ENCODE assay signal across 8 mouse cellular contexts in the genomic region with DNA sequence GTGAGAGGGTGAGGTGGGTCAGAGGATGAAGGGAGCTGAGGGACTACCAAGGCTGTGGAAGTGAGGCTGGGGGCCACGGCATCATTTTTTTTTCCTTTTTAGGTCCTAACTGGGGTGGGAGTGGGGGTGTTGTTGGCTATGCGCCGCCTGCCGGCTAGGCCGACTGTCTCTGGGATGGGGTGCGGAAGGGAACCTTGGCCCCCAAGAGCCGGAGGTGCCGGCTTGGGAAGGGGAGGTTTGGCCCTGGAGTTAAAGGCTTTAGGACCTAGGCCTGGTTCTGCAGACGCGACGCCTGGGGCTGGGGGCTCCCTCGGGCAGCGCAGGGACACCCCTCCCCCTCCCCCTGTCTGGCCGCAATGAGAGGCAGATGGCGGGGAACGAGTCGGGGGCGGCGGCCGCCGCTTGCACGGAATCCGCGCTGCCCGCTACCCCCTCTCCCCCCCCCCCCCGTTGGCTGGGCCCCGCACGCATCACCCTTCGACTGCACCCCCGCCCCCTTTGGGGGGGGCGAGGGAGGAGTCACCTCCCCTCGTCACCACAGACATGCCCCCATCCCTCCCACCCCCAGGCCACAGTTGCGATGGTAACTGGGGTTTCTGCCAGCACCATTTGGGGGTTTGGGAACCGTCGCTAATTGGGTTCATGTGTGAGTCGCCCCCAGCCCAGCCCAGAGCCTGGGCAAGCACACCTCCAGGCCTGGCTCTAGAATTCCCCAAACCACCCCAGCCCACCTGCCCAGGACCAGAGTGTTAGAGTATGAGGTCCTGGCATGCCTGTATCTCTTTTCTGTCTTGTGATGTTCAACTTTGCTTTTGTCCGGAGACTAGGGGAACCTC. TPM values are rescaled to one million over a fixed set of nuclear protein-coding genes. Genes with fewer than 3 reads are reported as not detected.
DNase-seq lines count a peak whose midpoint lies in the region; ATAC-seq and TF ChIP-seq lines count a peak whose summit lies in the region.

No protein-coding gene starts in this region.

- WGBS in forebrain, embryonic 12.5 days, result under 1% methylated on average over 17 of the region's 37 CpGs
- 0% methylated on average over 19 of the region's 37 CpGs for WGBS in hindbrain, embryonic 11.5 days
- WGBS in liver, embryonic 15.5 days (ENCODE audit: insufficient replicate concordance), result under 1% methylated on average over 28 of the region's 37 CpGs

- peaks cover 5 to 17% of the 10 kb centered on the region in 2 experiments; a peak in 2 of 4 replicates for H3K4me1 ChIP-seq in ES-E14 (ENCODE audit: control insufficient read depth in 2 of 2, insufficient read depth in 2 of 2, low read length in 2 of 2, poor library complexity in 1 of 2)
- H3K4me1 ChIP-seq in forebrain, embryonic 12.5 days, result peaks cover 43% of the 10 kb centered on the region
- H3K4me1 ChIP-seq in hindbrain, embryonic 11.5 days (replicated peaks; ENCODE audit: control insufficient read depth, insufficient read depth, low read length), result peaks cover 8% of the 10 kb centered on the region; the same call in 1 of the 2 replicates
- peaks cover 23% of the 10 kb centered on the region for H3K4me1 ChIP-seq in liver, embryonic 15.5 days (replicated peaks)

- H3K9me3 ChIP-seq in ES-E14 (ENCODE audit: control insufficient read depth, insufficient read depth, low read depth, low read length), result no peaks in the 10 kb centered on the region
- H3K9me3 ChIP-seq in forebrain, embryonic 12.5 days, result no peaks in the 10 kb centered on the region
- no peaks in the 10 kb centered on the region for H3K9me3 ChIP-seq in hindbrain, embryonic 11.5 days (ENCODE audit: control insufficient read depth, low read length)
- no peaks in the 10 kb centered on the region for H3K9me3 ChIP-seq in liver, embryonic 15.5 days (replicated peaks)

- in situ Hi-C loops in ES-E14 (cut with MboI; ENCODE audit: low sequenced_read_pairs in 2 of 2, unreplicated experiment in 2 of 2), result no loop called here

- H3K9ac ChIP-seq in ES-E14 (ENCODE audit: insufficient read depth, low read depth, low read length, poor library complexity, severe bottlenecking), result peak overlapping the region; percentile 80
- H3K9ac ChIP-seq in forebrain, embryonic 12.5 days, result peak overlapping the region; percentile 76
- H3K9ac ChIP-seq in hindbrain, embryonic 11.5 days (ENCODE audit: low read depth, low read length), result peak overlapping the region; percentile 71
- no peak overlapping the region for H3K9ac ChIP-seq in liver, embryonic 15.5 days

- H3K36me3 ChIP-seq in ES-E14 (ENCODE audit: control insufficient read depth, insufficient read depth, low read length, poor library complexity, severe bottlenecking), result peaks cover 13% of the 10 kb centered on the region; the same call in 1 of the 2 replicates
- peaks cover 4% of the 10 kb centered on the region; the same call in 1 of the 2 replicates for H3K36me3 ChIP-seq in forebrain, embryonic 12.5 days (replicated peaks)
- H3K36me3 ChIP-seq in hindbrain, embryonic 11.5 days (ENCODE audit: control insufficient read depth, insufficient read depth, low read length), result no peaks in the 10 kb centered on the region
- no peaks in the 10 kb centered on the region for H3K36me3 ChIP-seq in liver, embryonic 15.5 days (replicated peaks)

- peak; percentile 21; the same call in 1 of the 2 replicates for ATAC-seq in forebrain, embryonic 12.5 days (ENCODE audit: low FRiP score)
- peak; percentile 13; the same call in 1 of the 2 replicates for ATAC-seq in hindbrain, embryonic 11.5 days (ENCODE audit: low FRiP score)
- no peak for ATAC-seq in liver, embryonic 15.5 days (ENCODE audit: insufficient read depth)

- H3K4me3 ChIP-seq in ES-E14 (ENCODE audit: insufficient read depth in 1 of 2, low read depth in 1 of 2, low read length in 2 of 2, poor library complexity in 1 of 2, severe bottlenecking in 1 of 2), result peak overlapping the region; percentile 67 to 87
- H3K4me3 ChIP-seq in forebrain, embryonic 12.5 days (replicated peaks), result peak overlapping the region; percentile 50
- H3K4me3 ChIP-seq in hindbrain, embryonic 11.5 days (ENCODE audit: low read depth, low read length), result peak overlapping the region; percentile 44
- peak overlapping the region; percentile 26 for H3K4me3 ChIP-seq in liver, embryonic 15.5 days (replicated peaks)

- H3K27ac ChIP-seq in ES-E14 (ENCODE audit: insufficient read depth, low read depth, low read length, poor library complexity, severe bottlenecking), result peak overlapping the region; percentile 42; the same call in 1 of the 2 replicates
- H3K27ac ChIP-seq in forebrain, embryonic 12.5 days, result peak overlapping the region; percentile 86
- peak overlapping the region; percentile 70 for H3K27ac ChIP-seq in hindbrain, embryonic 11.5 days (ENCODE audit: low read depth, low read length)
- H3K27ac ChIP-seq in liver, embryonic 15.5 days (replicated peaks), result no peak overlapping the region

- DNase-seq in cerebellum, postnatal 25 days, result peak; percentile 16 to 24
- no peak for DNase-seq in cerebellum, postnatal 36 days
- DNase-seq in ES-E14 (ENCODE audit: low read depth, low spot score), result no peak
- DNase-seq in hindbrain, embryonic 11.5 days (ENCODE audit: low spot score), result peak; percentile 73
- peak; percentile 74 for DNase-seq in retina, postnatal 1 day
- DNase-seq in frontal cortex, postnatal 14 days (ENCODE audit: low spot score in 2 of 2), result no peak

- peak overlapping the region; percentile 84 for H3K4me2 ChIP-seq in forebrain, embryonic 12.5 days
- peak overlapping the region; percentile 80 for H3K4me2 ChIP-seq in hindbrain, embryonic 11.5 days (replicated peaks; ENCODE audit: low read depth, low read length)
- H3K4me2 ChIP-seq in liver, embryonic 15.5 days, result peak overlapping the region; percentile 76

- peaks cover 30% of the 10 kb centered on the region for H3K27me3 ChIP-seq in forebrain, embryonic 12.5 days
- peaks cover 9% of the 10 kb centered on the region for H3K27me3 ChIP-seq in hindbrain, embryonic 11.5 days (ENCODE audit: control insufficient read depth, insufficient read depth, low read length)
- H3K27me3 ChIP-seq in liver, embryonic 15.5 days, result peaks cover 89% of the 10 kb centered on the region

TF ChIP-seq in ES-E14, 5 proteins besides CTCF, POLR2A, EP300 and RAD21:
- TF ChIP-seq ZC3H11A (IDR thresholded peaks at IDR 0.05; ENCODE audit: borderline replicate concordance, low read depth, low read length) (no peak), ZNF384 (IDR thresholded peaks at IDR 0.05; ENCODE audit: low read depth, low read length) (no peak), HCFC1 (IDR thresholded peaks at IDR 0.05; ENCODE audit: borderline replicate concordance, insufficient read depth, low read length) (no peak), CHD2 (IDR thresholded peaks at IDR 0.05; ENCODE audit: low read depth, low read length) (no peak), MAFK (IDR thresholded peaks at IDR 0.05; ENCODE audit: insufficient read depth, low read depth, low read length) (no peak)

RNA-seq across cellular contexts. Expression of a gene that starts 2.5 kb away (rescaled TPM):
- total RNA-seq in ES-E14 (2012; rRNA removed), result 6.4 and 25.4 TPM in 2 replicates
- polyA plus RNA-seq in forebrain, embryonic 12.5 days (2016; fragmentation: Nextera tagmentation; extraction: Ambion mirVana), result 25.4 and 35.6 TPM in 2 replicates
- polyA plus RNA-seq in hindbrain, embryonic 11.5 days (2014; fragmentation: Nextera tagmentation; extraction: Ambion mirVana), result 19.5 and 25.5 TPM in 2 replicates
- polyA plus RNA-seq in liver, embryonic 15.5 days (2015; fragmentation: Nextera tagmentation; extraction: Ambion mirVana), result 0.67 and 0.86 TPM in 2 replicates

RNA-seq across cellular contexts. Expression of a gene that starts 28.4 kb away (rescaled TPM):
- 7.1 and 10.4 TPM in 2 replicates for total RNA-seq in ES-E14 (2012; rRNA removed)
- polyA plus RNA-seq in forebrain, embryonic 12.5 days (2016; fragmentation: Nextera tagmentation; extraction: Ambion mirVana), result 23.9 and 26.9 TPM in 2 replicates
- 8.3 and 8.8 TPM in 2 replicates for polyA plus RNA-seq in hindbrain, embryonic 11.5 days (2014; fragmentation: Nextera tagmentation; extraction: Ambion mirVana)
- polyA plus RNA-seq in liver, embryonic 15.5 days (2015; fragmentation: Nextera tagmentation; extraction: Ambion mirVana), result 2.0 and 2.1 TPM in 2 replicates

RNA-seq across cellular contexts. Expression of a gene that starts 36.8 kb away (rescaled TPM):
- 9.0 and 17.8 TPM in 2 replicates for total RNA-seq in ES-E14 (2012; rRNA removed)
- polyA plus RNA-seq in forebrain, embryonic 12.5 days (2016; fragmentation: Nextera tagmentation; extraction: Ambion mirVana), result 5.1 and 5.9 TPM in 2 replicates
- 11.0 and 12.9 TPM in 2 replicates for polyA plus RNA-seq in hindbrain, embryonic 11.5 days (2014; fragmentation: Nextera tagmentation; extraction: Ambion mirVana)
- polyA plus RNA-seq in liver, embryonic 15.5 days (2015; fragmentation: Nextera tagmentation; extraction: Ambion mirVana), result 16.9 and 19.7 TPM in 2 replicates

RNA-seq across cellular contexts. Expression of a gene that starts 41.5 kb away (rescaled TPM):
- total RNA-seq in ES-E14 (2012; rRNA removed), result 0.27 and 0.32 TPM in 2 replicates
- polyA plus RNA-seq in forebrain, embryonic 12.5 days (2016; fragmentation: Nextera tagmentation; extraction: Ambion mirVana), result 5.5 and 6.0 TPM in 2 replicates
- 6.6 and 7.6 TPM in 2 replicates for polyA plus RNA-seq in hindbrain, embryonic 11.5 days (2014; fragmentation: Nextera tagmentation; extraction: Ambion mirVana)
- polyA plus RNA-seq in liver, embryonic 15.5 days (2015; fragmentation: Nextera tagmentation; extraction: Ambion mirVana), result 1.4 and 1.9 TPM in 2 replicates

RNA-seq across cellular contexts. Expression of a gene that starts 58.8 kb away (rescaled TPM):
- total RNA-seq in ES-E14 (2012; rRNA removed), result 0.04 and 0.11 TPM in 2 replicates
- 0.04 and 0.27 TPM in 2 replicates for polyA plus RNA-seq in forebrain, embryonic 12.5 days (2016; fragmentation: Nextera tagmentation; extraction: Ambion mirVana)
- polyA plus RNA-seq in hindbrain, embryonic 11.5 days (2014; fragmentation: Nextera tagmentation; extraction: Ambion mirVana), result 0.17 and 0.31 TPM in 2 replicates
- 0.20 and 0.31 TPM in 2 replicates for polyA plus RNA-seq in liver, embryonic 15.5 days (2015; fragmentation: Nextera tagmentation; extraction: Ambion mirVana)

Comparison
In these comparisons a context has a peak if more than half of its experiments do, and no peak if none do; other contexts are left out.
1. DNase-seq: peak in cerebellum, postnatal 25 days (2 of 2), hindbrain, embryonic 11.5 days (single experiment) and retina, postnatal 1 day (single experiment); none in cerebellum, postnatal 36 days (0 of 2), ES-E14 (single experiment) and frontal cortex, postnatal 14 days (0 of 2).
2. H3K4me3 ChIP-seq: peak in every context shown above with its lines; median percentile 77 in ES-E14; 50 in forebrain, embryonic 12.5 days; 44 in hindbrain, embryonic 11.5 days; 26 in liver, embryonic 15.5 days.
3. RNA of a gene that starts 2.5 kb away (polyA plus RNA-seq): 25.4 to 35.6 TPM in forebrain, embryonic 12.5 days and 19.5 to 25.5 TPM in hindbrain, embryonic 11.5 days; 0.67 to 0.86 TPM in liver, embryonic 15.5 days; every median in the first group is over 10 times any median in the second.
4. Peak in every context shown above with its lines, with median percentiles within 50 percentile points of each other: H3K4me2 ChIP-seq.